Mouse (Mus musculus) heart, postnatal 0 days (tissue): ENCODE results near the gene Lhfpl4.

ENCODE experiments used
- CTCF ChIP-seq: IDR thresholded peaks from 2 replicates; pipeline ENCODE4 v1.5.1; 2016; ENCODE audit warnings: antibody characterized with exemption, control low read depth, low read depth
- EP300 ChIP-seq: IDR thresholded peaks from 2 replicates; pipeline ENCODE4 v1.6.1; 2016; ENCODE audit warnings: antibody characterized with exemption, low read depth

DNA sequence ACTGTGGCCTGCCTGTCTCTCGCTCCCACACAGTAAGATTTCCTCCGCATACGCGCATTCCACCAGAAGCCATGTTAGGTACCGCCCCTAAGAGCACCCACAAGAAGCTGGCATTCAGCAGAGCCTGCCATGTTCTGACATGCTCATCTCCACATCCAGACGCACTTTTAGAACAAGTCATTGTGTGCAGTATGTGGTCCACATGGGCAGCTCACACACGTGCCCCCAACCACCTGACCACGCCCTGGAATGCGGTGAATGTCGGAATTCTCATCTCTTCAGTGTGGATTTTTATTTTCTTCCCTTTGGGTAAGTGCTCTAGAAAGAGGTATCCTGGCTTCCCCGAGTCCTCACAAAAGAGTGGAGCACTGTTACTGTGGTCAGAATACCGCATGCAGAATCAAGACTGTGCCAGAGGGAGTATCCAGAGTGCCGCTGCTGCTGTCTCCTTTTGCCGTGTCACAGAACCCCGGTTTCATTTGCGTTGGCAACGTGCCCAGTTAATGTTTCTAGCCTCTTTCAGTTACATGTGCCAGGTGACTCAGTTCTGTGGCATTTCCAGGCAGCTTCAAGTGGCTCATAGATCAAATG lies 28.4 kb downstream of the Lhfpl4 start:
- TF ChIP-seq CTCF (no peak), EP300 (no peak)
